Mouse (Mus musculus) forebrain, embryonic 12.5 days (tissue): ENCODE results near the gene Armt1. TPM values are rescaled to one million over a fixed set of nuclear protein-coding genes. Genes with fewer than 3 reads are reported as not detected.

Experiments
- ATAC-seq: fragments of 200-750 bp; cut with Nextera tagmentation; 2 replicates; pipeline ENCODE4 v1.8.0; 2017; ENCODE audit warnings: moderate TSS enrichment; ENCODE audit not compliant: low FRiP score
- H3K27ac ChIP-seq: fragments of 300-500 bp; sonication (generic); 2 replicates; pipeline ENCODE4 v1.5.1; 2016; ENCODE audit warnings: mild to moderate bottlenecking
- H3K27me3 ChIP-seq: fragments of 300-500 bp; sonication (generic); 2 replicates; pipeline ENCODE4 v1.6.1; 2016; ENCODE audit warnings: mild to moderate bottlenecking
- H3K36me3 ChIP-seq: fragments of 300-500 bp; sonication (generic); replicated peaks from 2 replicates; pipeline ENCODE4 v1.6.1; 2016; ENCODE audit warnings: mild to moderate bottlenecking
- H3K4me1 ChIP-seq: fragments of 300-500 bp; sonication (generic); 2 replicates; pipeline ENCODE4 v1.6.1; 2016
- H3K4me2 ChIP-seq: fragments of 300-500 bp; sonication (generic); 2 replicates; pipeline ENCODE4 v1.6.1; 2016; ENCODE audit warnings: mild to moderate bottlenecking, moderate library complexity
- H3K4me3 ChIP-seq: fragments of 300-500 bp; sonication (generic); replicated peaks from 2 replicates; pipeline ENCODE4 v1.5.1; 2016; ENCODE audit warnings: mild to moderate bottlenecking
- H3K9ac ChIP-seq: fragments of 300-500 bp; sonication (generic); 2 replicates; pipeline ENCODE4 v1.6.1; 2016; ENCODE audit warnings: mild to moderate bottlenecking
- H3K9me3 ChIP-seq: fragments of 300-500 bp; sonication (generic); 2 replicates; pipeline ENCODE4 v1.6.1; 2016
- WGBS: fragments of 180-500 bp; shearing (Covaris S2); methylation state at CpG from one replicate; pipeline ENCODE4 v1.1.7; 2016; 5-methylcytosine and 5-hydroxymethylcytosine counted together
- polyA plus RNA-seq: library from polyadenylated mRNA; unstranded; fragments of >200 nt; fragmentation: Nextera tagmentation; extraction: Ambion mirVana; gene quantifications from 2 replicates; pipeline ENCODE4 v1.2.1, GENCODE M21; 2016

Gene Armt1
- polyA plus RNA-seq, 1 experiment from 2014 or later: 23.1 TPM

GRCm38 (mm10) chr10:4492045-4492444 is 59.8 kb downstream of the Armt1 start:
- 42% methylated on average over 1 of the region's 1 CpGs for WGBS
- H3K36me3 ChIP-seq: no peaks in the 10 kb centered on the region
- ATAC-seq: no peak

GRCm38 (mm10) chr10:4492909-4493308 is 60.6 kb downstream of the Armt1 start:
- no peak overlapping the region for H3K4me3 ChIP-seq
- H3K9me3 ChIP-seq: no peaks in the 10 kb centered on the region
- 7% methylated on average over 4 of the region's 4 CpGs for WGBS
- no peak overlapping the region for H3K4me2 ChIP-seq
- no peak overlapping the region for H3K9ac ChIP-seq
- no peak for ATAC-seq
- no peaks in the 10 kb centered on the region for H3K36me3 ChIP-seq
- H3K4me1 ChIP-seq: 0 out of 2 replicates have a peak, but pooled peaks cover 4% of the 10 kb centered on the region
- no peak overlapping the region for H3K27ac ChIP-seq
- H3K27me3 ChIP-seq: no peaks in the 10 kb centered on the region

More at GRCm38 (mm10) chr10:4492045-4492444, 59.8 kb downstream of the Armt1 start:
- H3K4me3 ChIP-seq: no peak overlapping the region
- 0 out of 2 replicates have a peak, but pooled peaks cover 4% of the 10 kb centered on the region for H3K4me1 ChIP-seq
- no peak overlapping the region for H3K9ac ChIP-seq
- no peak overlapping the region for H3K27ac ChIP-seq
- H3K27me3 ChIP-seq: no peaks in the 10 kb centered on the region
- H3K9me3 ChIP-seq: no peaks in the 10 kb centered on the region
- no peak overlapping the region for H3K4me2 ChIP-seq

DNA sequence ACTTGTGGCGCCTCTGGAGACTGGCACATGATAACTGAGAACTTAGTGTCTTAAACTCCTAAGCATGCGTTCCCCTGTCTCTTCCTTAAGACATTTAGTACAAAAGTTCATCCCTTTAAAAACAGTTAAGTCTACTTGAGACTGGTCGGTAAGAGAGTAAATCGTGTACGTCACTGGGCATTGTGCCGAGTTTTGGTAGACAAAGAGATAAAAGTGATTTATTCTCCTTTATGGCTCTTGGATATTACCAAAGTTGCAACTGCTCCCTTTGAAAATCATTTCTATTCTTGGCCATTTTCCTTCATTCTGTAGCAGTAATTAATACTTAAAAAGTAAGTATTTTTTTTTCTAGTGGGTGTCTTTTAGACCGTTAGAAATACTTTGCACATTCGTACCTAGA is 71.0 kb downstream of the Armt1 start:
- no peak overlapping the region for H3K27ac ChIP-seq
- ATAC-seq: no peak
- H3K4me1 ChIP-seq: no peaks in the 10 kb centered on the region
- 94% methylated on average over 8 of the region's 8 CpGs for WGBS
- H3K9me3 ChIP-seq: no peaks in the 10 kb centered on the region
- H3K27me3 ChIP-seq: no peaks in the 10 kb centered on the region
- no peaks in the 10 kb centered on the region for H3K36me3 ChIP-seq
- no peak overlapping the region for H3K4me2 ChIP-seq
- H3K9ac ChIP-seq: no peak overlapping the region
- no peak overlapping the region for H3K4me3 ChIP-seq

Other genes with a start within 250 kb of the Armt1 start
- gene Akap12, start 166.1 kb upstream of the Armt1 start, polyA plus RNA-seq: 37.4 and 47.5 TPM in 2 replicates
- gene Zbtb2, start 44.4 kb upstream of the Armt1 start, polyA plus RNA-seq: 21.2 and 22.2 TPM in 2 replicates
- gene Rmnd1, start 79 bp upstream of the Armt1 start, polyA plus RNA-seq: 48.7 and 53.3 TPM in 2 replicates
- gene Ccdc170, start 50.0 kb downstream of the Armt1 start, polyA plus RNA-seq: 0.10 TPM in 1 of 2 replicates, not detected in the other
- gene Esr1, start 179.1 kb downstream of the Armt1 start, polyA plus RNA-seq: 0.05 TPM in 1 of 2 replicates, not detected in the other